Mouse (Mus musculus) neural tube, embryonic 12.5 days (tissue): ENCODE measurements around the gene Vma21. TPM values are rescaled to one million over a fixed set of nuclear protein-coding genes. Genes with fewer than 3 reads are reported as not detected.

Experiments used
- polyA plus RNA-seq: library from polyadenylated mRNA; unstranded; fragments of >200 nt; fragmentation: Nextera tagmentation; extraction: Ambion mirVana; gene quantifications from 2 replicates; pipeline ENCODE4 v1.2.1, GENCODE M21; 2016

The Vma21 gene
- polyA plus RNA-seq, 1 experiment from 2014 or later, result 57.2 TPM

Other genes starting within 250 kb of the Vma21 start
- 0.47 and 0.62 TPM in 2 replicates for gene Gpr50, start 152.3 kb upstream of the Vma21 start, polyA plus RNA-seq
- 0.11 TPM in 1 of 2 replicates, not detected in the other for gene Gm1141, start 105.1 kb downstream of the Vma21 start, polyA plus RNA-seq
- 9.8 and 10.8 TPM in 2 replicates for gene Prrg3, start 146.7 kb downstream of the Vma21 start, polyA plus RNA-seq
- not detected in 2 replicates for gene Fate1, start 157.1 kb downstream of the Vma21 start, polyA plus RNA-seq
- gene Cnga2, start 175.9 kb downstream of the Vma21 start, polyA plus RNA-seq, result 0.06 and 0.10 TPM in 2 replicates